Mouse (Mus musculus): ENCODE measurements around the gene Hist2h2ac. TPM values are rescaled to one million over a fixed set of nuclear protein-coding genes. Genes with fewer than 3 reads are reported as not detected.
"Not testable (repeated sequence)": the region's sequence is repeated elsewhere in the genome, so short reads cannot be mapped to it uniquely, and the experiment has no call there.

The Hist2h2ac gene
- polyA plus RNA-seq, 1 experiment = 28.7 TPM

- no peak overlapping the region for H3K4me3 ChIP-seq (ENCODE audit: low read depth, low read length)
- 45% methylated on average over 6 of the region's 6 CpGs for WGBS
- H3K27me3 ChIP-seq (ENCODE audit: control insufficient read depth, insufficient read depth, low read length) = no peaks in the 10 kb centered on the region
- H3K36me3 ChIP-seq (ENCODE audit: control insufficient read depth, insufficient read depth, low read length) = no peaks in the 10 kb centered on the region
- TF ChIP-seq CTCF (IDR thresholded peaks at IDR 0.05; ENCODE audit: extremely low read depth, insufficient read length, insufficient replicate concordance, low read depth, low read length) (no peak), POLR2A (IDR thresholded peaks at IDR 0.05; ENCODE audit: low read depth, low read length) (no peak)
- no peak overlapping the region for H3K27ac ChIP-seq (ENCODE audit: insufficient read depth, low read depth, low read length)
- H3K4me1 ChIP-seq (ENCODE audit: control insufficient read depth, insufficient read depth, insufficient read length, low read length) = peaks cover 6% of the 10 kb centered on the region; the same call in 1 of the 2 replicates
These were observed 27.7 kb upstream of the Hist2h2ac start for GRCm38 (mm10) chr3:96248141-96249033.

DNA sequence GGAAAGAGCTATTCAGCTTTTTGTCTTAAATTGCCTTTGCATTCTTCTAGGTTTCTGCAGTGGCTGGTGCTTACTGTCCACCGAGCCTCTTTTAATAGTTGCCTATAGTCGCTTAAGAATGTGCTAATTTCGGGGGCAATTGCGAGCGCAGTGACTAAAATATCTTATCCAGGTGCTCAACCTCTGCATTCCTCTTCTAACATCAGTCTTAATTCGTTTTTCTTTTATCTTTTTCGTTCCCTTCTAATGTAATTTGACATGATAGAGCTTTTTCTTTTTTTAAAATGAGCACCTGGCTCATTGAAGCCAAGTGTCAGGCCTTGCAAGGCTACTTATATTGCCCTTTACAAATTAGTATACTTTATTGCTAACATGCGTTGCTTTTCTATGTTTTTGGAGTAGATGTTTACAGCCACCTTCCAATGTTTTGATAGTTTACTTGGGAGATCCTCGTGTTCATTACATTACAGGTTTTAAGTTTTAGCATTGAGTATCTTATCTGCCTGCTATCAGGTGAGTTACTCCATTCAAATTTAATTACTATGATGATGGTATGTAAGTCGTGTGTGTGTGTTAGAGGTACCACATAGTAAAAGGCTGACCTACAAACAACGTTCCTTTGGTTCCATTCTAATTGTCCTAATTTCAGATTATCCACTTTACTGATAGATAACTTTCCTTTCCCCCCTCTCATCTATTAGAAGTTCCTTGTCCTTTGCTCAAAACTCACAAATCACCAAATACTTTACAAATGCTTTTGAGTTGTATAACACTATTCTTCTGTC is 26.9 kb upstream of the Hist2h2ac start:
- H3K4me1 ChIP-seq (ENCODE audit: control insufficient read depth, insufficient read depth, insufficient read length, low read length) = peaks cover 6% of the 10 kb centered on the region; the same call in 1 of the 2 replicates
- TF ChIP-seq CTCF (IDR thresholded peaks at IDR 0.05; ENCODE audit: extremely low read depth, insufficient read length, insufficient replicate concordance, low read depth, low read length) (no peak), POLR2A (IDR thresholded peaks at IDR 0.05; ENCODE audit: low read depth, low read length) (no peak)
- no peaks in the 10 kb centered on the region for H3K27me3 ChIP-seq (ENCODE audit: control insufficient read depth, insufficient read depth, low read length)
- WGBS = 11% methylated on average over 11 of the region's 11 CpGs
- H3K36me3 ChIP-seq (ENCODE audit: control insufficient read depth, insufficient read depth, low read length) = no peaks in the 10 kb centered on the region
- peak overlapping the region; percentile 27; the same call in 1 of the 2 replicates for H3K4me3 ChIP-seq (ENCODE audit: low read depth, low read length)
- no peak overlapping the region for H3K27ac ChIP-seq (ENCODE audit: insufficient read depth, low read depth, low read length)

- not testable (repeated sequence) for H3K36me3 ChIP-seq (ENCODE audit: control insufficient read depth, insufficient read depth, low read length); H3K4me1 ChIP-seq (ENCODE audit: control insufficient read depth, insufficient read depth, insufficient read length, low read length); H3K27me3 ChIP-seq (ENCODE audit: control insufficient read depth, insufficient read depth, low read length)
- WGBS = 0% methylated on average over 4 of the region's 47 CpGs
- Histone ChIP-seq H3K4me3 (ENCODE audit: low read depth, low read length) (peak within 1 kb of the TSS; percentile 62), H3K27ac (ENCODE audit: insufficient read depth, low read depth, low read length) (peak within 1 kb of the TSS; percentile 89)
These were observed 25.8 kb upstream of the Hist2h2ac start, which contains the start of gene Hist2h3c1 for GRCm38 (mm10) chr3:96246427-96246856. TSS of gene Hist2h3c1 (plus strand) at chr3:96246685.

DNA sequence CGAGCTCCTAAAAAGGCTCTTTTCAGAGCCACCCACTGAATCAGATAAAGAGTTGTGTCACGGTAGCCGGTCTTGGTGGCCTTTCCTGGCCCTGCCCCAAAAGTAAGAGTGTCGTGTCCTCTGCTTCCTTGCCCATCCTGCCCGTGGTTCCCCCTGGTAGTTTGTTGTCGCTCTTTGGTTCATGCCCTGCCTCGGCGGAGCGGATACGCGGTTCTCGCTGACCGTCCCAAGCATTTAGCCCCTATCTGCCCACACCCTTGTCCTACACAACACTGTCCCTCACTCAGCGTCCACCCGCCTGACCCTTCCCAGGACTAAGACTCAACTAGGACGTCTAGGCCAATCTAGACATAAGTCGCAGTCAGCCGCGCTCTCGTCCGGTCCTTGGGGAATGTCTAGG is 25.3 kb upstream of the Hist2h2ac start:
- WGBS = 2% methylated on average over 12 of the region's 21 CpGs
- H3K27ac ChIP-seq (ENCODE audit: insufficient read depth, low read depth, low read length) = peak overlapping the region; percentile 89
- not testable (repeated sequence) for H3K36me3 ChIP-seq (ENCODE audit: control insufficient read depth, insufficient read depth, low read length); H3K27me3 ChIP-seq (ENCODE audit: control insufficient read depth, insufficient read depth, low read length); H3K4me1 ChIP-seq (ENCODE audit: control insufficient read depth, insufficient read depth, insufficient read length, low read length)
- H3K4me3 ChIP-seq (ENCODE audit: low read depth, low read length) = peak overlapping the region; percentile 62

DNA sequence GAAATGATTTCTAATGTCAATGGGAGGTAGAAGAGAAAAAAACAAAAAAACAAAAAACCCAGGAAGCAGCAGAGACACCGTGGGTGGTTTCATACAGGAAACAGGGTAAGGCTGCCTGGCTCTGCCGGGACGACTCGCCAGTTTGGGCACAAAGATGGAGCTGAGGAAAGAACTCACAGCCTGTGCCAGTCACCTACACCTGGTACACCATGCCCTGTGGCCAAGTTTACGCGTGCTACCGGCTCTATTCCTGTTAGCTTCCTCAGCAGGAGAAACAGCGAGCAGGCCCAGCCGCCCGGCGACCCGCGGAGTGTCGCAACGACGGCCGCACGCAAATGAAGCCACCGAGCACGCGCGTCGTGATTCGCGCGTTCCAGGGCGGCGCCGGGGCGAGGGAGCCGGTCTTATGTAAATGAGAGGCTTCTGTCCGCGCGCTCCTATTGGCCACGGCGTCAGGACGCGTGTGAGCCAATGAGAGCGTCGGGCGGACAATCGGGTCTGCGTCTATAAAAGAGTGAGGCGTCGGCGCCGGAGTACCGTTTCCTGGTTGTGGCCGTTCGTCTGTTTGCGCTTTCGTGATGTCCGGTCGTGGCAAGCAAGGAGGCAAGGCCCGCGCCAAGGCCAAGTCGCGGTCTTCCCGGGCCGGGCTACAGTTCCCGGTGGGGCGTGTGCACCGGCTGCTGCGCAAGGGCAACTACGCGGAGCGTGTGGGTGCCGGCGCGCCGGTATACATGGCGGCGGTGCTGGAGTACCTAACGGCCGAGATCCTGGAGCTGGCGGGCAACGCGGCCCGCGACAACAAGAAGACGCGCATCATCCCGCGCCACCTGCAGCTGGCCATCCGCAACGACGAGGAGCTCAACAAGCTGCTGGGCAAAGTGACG is 24.6 kb upstream of the Hist2h2ac start, which contains the start of gene Hist2h2aa1:
Gene Hist2h2aa1, plus strand, starts transcription at position 495 of the 884 bp plus-strand sequence.
- not testable (repeated sequence) for H3K27me3 ChIP-seq (ENCODE audit: control insufficient read depth, insufficient read depth, low read length); H3K4me1 ChIP-seq (ENCODE audit: control insufficient read depth, insufficient read depth, insufficient read length, low read length); H3K36me3 ChIP-seq (ENCODE audit: control insufficient read depth, insufficient read depth, low read length)
- Histone ChIP-seq H3K4me3 (ENCODE audit: low read depth, low read length) (peak within 1 kb of the TSS; percentile 76), H3K27ac (ENCODE audit: insufficient read depth, low read depth, low read length) (peak within 1 kb of the TSS; percentile 100)
- WGBS = under 1% methylated on average over 40 of the region's 88 CpGs
- TF ChIP-seq POLR2A (IDR thresholded peaks at IDR 0.05; ENCODE audit: low read depth, low read length) = peak; percentile 49; the same call in 1 of the 2 replicates

DNA sequence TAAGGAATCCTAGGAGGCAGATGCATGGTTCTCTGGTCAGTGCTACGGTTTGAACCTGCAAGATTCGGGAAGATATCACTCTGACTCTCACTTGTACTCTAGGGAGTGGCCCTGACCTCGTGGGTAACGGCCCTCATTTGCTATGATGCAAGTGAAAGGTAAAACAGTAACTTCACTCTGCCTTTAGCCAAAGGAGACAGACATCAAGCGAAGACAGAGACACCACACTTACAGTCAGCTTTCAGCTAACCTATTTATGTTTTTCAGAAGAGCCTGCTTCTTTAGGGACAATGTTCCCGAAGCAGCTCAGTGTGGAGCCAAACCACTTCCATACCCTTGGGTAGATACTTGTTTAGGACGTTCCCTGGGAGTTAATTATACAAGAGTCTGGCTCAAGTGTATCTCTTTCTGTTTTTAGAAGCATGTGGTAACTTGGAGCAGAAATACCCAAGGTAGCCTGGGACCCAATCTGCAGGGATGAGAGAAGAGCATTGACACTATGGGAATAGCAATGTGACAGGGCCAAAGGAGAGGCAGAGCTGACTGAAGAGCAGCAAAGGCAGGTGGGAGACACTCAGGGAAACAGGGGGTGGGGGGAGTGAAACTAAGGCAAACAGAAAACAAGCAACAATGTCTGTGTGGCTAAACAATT is 23.4 kb upstream of the Hist2h2ac start:
- Histone ChIP-seq H3K27me3 (ENCODE audit: control insufficient read depth, insufficient read depth, low read length) (no peaks in the 10 kb centered on the region), H3K4me3 (ENCODE audit: low read depth, low read length) (no peak overlapping the region), H3K36me3 (ENCODE audit: control insufficient read depth, insufficient read depth, low read length) (no peaks in the 10 kb centered on the region), H3K27ac (ENCODE audit: insufficient read depth, low read depth, low read length) (peak overlapping the region; percentile 74), H3K4me1 (ENCODE audit: control insufficient read depth, insufficient read depth, insufficient read length, low read length) (peaks cover 6% of the 10 kb centered on the region; the same call in 1 of the 2 replicates)
- 29% methylated on average over 7 of the region's 7 CpGs for WGBS
- TF ChIP-seq CTCF (IDR thresholded peaks at IDR 0.05; ENCODE audit: extremely low read depth, insufficient read length, insufficient replicate concordance, low read depth, low read length) = no peak
- no peak for TF ChIP-seq POLR2A (IDR thresholded peaks at IDR 0.05; ENCODE audit: low read depth, low read length)
